Mouse (Mus musculus) right cerebral cortex, postnatal 14 days (tissue): ENCODE data around the gene Zdhhc1.

Experiments used
- DNase-seq: peaks from one replicate; pipeline ENCODE4 v3.0.0; 2022

Zdhhc1 gene

GRCm38 (mm10) chr8:105475742-105476141 is 21.0 kb downstream of the Zdhhc1 start:
- no peak for DNase-seq

DNA sequence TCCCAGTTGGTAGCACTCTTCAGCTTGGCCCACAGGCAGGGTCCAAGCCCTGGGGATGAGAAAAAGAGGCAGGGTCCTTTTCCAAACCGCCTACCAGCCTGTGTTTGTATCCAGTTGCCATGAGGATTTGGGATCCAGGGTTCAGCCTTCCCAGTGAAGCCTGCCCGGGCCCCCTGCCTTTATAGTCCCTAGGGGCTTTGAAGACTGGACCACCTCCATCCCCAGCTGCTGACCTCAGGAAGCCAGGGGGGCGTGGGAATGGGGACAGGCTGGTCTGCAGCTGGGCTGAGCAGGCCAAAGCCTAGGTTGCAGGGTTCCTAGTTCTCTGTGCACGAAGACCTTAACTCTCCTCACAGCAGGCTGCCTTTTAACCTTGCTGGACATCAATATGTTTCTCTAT is 21.4 kb downstream of the Zdhhc1 start:
- no peak for DNase-seq

DNA sequence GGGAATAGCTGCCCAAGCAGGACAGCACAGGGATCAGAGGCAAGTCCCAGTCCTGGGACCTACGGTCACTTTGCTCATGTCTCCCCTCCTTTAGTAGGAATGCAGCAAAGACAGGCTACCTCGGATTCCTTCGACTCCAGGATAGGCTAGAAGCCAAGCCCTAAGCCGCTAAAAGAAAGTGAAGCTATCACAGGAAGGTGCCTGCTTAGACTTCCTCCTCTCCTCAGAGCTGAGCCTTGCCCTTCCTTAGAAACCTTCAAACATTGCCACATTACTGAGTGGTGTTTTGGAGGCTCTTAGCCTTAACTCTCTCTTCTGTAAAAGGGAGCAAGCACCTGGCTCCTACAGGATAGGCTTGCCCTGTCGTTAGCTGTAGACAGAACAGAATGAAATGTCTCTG is 22.0 kb downstream of the Zdhhc1 start:
- DNase-seq = no peak

DNA sequence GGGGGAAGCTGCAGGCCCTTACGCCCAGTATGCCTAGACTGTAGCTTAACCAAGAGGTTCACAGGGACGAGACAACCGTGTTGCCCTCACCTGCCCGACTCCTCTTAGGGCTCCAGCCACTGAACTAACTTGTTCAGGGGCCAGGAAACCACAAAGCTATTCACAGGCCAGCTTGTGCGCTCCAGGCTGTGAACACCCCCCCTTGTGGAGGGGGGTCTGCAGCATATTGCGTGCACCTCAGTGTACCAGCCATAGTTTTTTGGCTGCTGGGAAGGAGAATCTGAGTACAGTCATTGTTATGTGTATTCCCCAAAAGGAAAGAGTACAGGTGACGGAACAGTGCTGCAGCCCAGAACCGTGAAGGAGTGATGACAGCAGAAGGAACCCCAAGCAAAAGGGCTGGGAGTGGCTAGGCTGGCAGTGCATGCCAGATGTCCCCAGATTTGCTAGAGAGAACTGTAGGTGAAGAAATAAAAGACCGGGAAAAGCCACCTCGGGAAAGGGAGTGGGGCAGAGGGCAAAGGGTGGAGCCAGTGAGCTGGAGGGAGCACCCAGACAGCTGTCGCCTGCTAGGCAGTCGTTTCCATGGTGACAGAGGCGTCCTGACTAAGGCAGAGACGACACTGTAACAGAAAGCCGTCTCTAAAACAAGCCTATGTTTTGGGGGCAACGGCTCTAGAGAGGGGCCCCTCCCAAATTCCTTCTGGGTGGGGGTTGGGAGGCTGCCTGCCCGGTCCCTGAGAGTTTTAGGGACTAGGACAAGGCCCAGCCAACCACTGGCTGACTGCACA is 22.7 kb downstream of the Zdhhc1 start:
- DNase-seq = no peak

- DNase-seq = no peak
Measured at GRCm38 (mm10) chr8:105472983-105473382, 23.7 kb downstream of the Zdhhc1 start.

DNA sequence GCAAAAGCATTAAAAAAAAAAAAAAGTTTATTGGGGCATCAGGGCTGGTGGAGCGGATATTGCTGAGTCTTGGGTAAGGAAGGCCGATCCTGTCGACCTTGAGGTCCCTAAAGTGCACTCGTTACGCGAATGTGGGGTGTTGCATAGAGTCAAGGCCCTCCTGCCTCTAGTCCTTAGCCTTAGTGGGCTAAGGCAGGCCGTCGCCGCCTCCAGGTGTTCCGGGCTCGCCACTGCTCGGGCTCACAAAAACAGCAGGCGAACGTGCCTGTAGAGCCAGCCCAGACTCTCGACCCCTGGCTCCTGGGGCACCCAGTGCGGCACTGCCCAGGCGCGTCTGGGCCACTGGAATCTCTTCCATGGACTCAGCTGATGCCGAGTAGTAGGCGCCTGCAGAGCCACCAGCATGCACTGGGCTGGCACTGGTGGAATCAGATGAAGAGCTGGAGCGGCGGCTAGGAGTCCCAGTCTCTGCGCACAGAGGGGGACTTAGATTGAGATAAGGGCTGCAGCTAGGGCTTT is 24.2 kb downstream of the Zdhhc1 start:
- DNase-seq = no peak

- DNase-seq = peak; percentile 73
Measured at GRCm38 (mm10) chr8:105471314-105472015, 25.2 kb downstream of the Zdhhc1 start, which contains the start of gene Tppp3. Gene Tppp3, minus strand, starts transcription at chr8:105471526.

- DNase-seq = no peak
Measured at GRCm38 (mm10) chr8:105470681-105471313, 25.9 kb downstream of the Zdhhc1 start.

DNA sequence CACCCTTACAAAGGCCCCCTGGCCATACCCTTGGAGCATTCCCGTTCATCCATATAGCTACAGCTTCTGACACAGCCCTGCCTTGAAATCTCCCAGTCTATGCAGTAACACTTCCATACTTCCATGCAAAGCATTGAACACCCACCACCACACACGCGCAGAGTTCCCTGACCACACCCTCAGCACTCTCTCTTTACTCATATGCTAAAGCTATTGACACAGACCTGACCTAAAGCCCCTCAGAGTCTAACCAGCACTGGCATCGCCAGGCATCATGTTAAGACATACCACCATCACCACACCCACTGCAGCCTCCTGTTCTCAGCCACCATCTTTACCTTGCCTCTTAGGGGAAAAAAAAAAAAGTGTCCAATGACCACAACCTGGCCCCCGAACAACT is 26.4 kb downstream of the Zdhhc1 start:
- DNase-seq = no peak

DNA sequence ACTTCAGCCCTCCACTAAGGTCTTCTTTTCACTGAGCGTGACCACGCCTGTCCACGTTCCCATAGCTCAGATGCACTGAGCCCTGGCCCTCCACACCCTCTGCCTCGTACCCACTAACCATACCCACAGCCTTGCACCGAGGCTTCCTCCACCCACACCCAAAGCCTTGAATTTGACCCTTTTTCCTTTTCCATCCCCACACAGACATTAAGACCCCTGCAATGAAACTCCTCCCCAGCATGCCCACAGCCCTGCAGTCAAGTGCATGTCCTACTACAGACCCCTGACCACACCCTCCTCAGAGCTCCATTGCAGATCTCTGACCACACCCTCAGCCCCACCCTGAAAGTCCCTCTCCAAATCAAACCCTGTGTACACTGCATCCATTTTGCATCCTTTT is 26.9 kb downstream of the Zdhhc1 start:
- no peak for DNase-seq

GRCm38 (mm10) chr8:105469041-105469695 is 27.5 kb downstream of the Zdhhc1 start:
- DNase-seq = no peak

DNA sequence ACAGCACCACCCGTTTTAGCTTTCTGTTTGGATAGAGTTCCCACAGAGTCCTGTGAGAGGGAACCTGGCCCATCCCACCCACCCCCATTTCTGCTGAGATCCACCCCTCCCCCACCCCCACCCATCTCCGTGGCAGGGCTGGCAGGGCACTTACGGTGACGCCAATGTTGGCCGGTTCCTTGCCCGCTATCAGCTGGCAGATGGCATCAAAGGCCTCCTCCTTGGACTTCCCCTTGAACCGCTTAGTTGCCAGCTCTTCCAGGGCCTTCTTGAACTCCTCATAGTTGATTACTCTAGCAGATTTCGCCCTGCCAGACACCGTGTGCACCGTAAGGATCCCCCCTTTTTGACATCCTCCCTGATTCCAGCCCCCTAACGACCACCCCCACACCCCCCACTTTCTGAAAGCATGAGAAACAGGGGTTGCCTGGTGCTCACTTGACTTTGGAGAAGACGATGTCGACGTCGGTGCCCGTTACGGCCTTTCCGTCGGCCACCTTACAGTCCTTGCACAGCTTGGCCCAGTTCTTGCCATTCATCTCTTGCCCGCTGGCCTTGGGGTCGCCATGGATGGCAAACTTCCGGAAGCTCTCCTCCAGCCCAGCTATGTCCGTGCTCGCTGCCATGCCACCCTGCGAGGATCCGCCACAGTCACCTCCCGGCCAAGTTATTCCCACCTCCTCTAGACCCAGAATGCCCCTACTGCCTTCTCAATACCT is 28.5 kb downstream of the Zdhhc1 start:
- DNase-seq = no peak

DNA sequence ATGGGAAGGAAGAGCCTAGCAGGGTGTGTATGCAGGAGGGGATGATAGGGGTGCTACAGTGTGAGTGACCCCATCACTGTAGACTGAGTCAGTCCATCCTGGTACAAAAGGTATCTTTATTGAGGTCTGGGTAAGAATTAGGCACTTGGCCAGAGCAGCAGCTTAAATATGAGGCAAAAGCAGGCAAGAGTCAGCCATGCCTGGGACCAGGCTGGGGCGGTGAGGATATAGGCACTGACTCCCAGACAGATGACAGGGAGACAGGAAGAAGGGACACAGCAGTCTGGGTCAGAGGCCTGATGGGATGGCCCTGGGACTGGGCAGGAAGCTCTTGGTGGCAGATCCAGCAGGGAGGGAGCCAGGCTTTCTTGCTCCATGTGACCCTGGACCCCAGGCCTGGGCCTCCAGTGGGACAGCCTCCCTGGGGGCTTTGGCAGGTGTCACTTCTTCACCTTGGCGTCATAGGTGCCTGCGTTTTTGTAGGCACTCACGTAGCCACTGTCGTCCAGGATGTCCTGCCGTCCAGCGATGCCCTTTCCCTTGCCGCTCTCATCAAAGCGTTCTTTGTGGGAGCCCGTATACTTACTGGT is 29.2 kb downstream of the Zdhhc1 start:
- DNase-seq = no peak

DNA sequence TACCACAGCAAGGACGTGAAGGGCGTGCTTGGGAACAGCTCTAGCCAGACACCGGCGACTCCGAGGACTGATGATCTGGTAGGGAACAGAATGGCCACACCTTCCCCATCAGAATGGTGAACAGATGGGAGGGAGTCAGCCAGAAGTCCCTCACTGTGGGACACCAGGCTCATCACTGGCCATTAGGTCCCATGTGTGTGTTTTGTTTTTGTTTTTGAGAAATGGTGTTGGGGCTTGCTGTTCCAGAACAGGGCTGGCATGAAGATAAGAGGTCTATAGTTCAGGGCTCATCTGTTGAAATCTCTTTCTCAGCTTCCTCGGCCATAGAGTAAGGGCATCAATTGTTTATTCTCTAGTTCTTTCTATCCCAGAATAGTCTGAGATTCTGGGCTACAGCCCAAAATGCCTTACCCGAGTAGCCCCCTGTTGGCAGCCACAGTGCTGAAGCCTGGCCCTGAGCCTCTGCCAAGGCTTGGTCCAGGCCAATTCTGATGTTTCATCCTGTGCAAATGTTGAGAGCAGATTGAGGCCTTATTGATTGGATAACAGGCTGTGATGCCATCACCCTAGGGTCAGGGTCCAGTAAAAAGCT is 29.9 kb downstream of the Zdhhc1 start:
- no peak for DNase-seq

- DNase-seq = no peak
Measured at GRCm38 (mm10) chr8:105466246-105466645, 30.5 kb downstream of the Zdhhc1 start.

DNA sequence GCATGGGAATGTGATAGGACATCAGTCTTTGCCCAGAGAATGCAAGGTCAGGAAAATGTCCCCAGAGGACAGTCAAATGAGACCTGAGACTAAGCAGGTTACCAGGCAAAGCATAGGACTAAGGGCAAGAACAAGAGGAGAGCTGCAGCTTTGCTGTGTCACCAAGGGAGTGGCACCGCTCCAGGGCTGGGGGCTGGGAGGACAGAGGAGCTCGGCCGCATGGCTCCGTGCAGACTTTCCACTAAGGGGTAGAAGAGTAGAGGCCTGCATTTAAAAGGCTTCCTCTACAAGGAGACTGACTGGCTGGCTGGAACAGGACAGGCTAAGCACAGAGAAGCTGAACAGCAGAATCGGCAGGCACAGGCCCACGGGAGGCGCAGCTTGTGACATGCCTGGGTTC is 32.1 kb downstream of the Zdhhc1 start:
- no peak for DNase-seq

GRCm38 (mm10) chr8:105461085-105461803 is 35.5 kb downstream of the Zdhhc1 start:
- DNase-seq = no peak

DNA sequence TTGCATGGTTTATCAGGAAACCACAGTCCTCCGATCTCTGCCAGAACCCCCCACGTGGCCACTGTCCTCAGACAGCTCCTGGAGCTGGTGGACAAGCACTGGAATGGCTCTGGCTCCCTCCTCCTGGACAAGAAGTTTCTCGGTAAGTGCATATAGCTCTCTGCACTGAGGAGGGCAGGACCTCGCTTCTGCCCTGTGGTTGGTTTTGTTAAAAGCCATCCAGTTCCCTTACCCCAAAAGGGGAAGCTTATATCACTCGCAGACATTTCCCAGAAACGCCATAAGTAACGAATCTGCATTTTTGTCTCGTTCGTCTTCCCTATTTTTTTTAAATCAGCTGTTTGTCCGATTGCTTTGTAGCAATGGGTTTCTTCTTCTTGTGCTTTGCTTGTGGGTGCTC is 41.5 kb downstream of the Zdhhc1 start:
- DNase-seq = no peak

GRCm38 (mm10) chr8:105454088-105454487 is 42.6 kb downstream of the Zdhhc1 start:
- DNase-seq = no peak

DNA sequence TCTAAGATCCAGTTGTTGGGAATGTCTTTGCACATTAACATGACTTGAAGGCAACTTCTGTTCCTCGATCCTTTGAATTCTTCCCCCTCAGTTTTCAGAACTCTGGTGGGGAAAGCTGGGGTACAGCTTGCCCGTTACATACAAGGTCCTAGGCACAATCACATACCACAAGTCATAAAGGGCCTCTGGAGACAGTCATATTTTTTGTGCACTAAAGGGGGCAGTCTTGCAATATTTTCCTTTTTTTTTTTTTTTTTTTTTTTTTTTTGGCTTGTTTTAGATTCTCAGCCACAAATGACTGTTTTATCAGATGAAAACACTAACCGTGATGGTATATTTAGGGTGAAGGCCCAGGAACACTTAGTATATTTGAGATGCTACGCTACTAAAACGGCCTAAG is 43.4 kb downstream of the Zdhhc1 start:
- DNase-seq = no peak
